Comparison of ENCODE assay signal across 9 mouse cellular contexts in genomic region chr1:134435414-134435813, GRCm38 (mm10). TPM values are rescaled to one million over a fixed set of nuclear protein-coding genes. Genes with fewer than 3 reads are reported as not detected.
DNase-seq lines count a peak whose midpoint lies in the region; ATAC-seq lines count a peak whose summit lies in the region.
"Had no signal": no experiment of that assay in that cellular context is flagged by ENCODE, and none has a peak within 500 bp of the region (broad histone marks: within the 10 kb centered on the region; RNA-seq: fewer than 3 reads in every experiment).

No protein-coding gene starts in this region.

- H3K9me3 ChIP-seq in midbrain, embryonic 14.5 days (ENCODE audit: control insufficient read depth, low read length) = no peaks in the 10 kb centered on the region
- no peaks in the 10 kb centered on the region for H3K9me3 ChIP-seq in midbrain, embryonic 10.5 days (replicated peaks)
- H3K9me3 ChIP-seq in liver, embryonic 12.5 days (replicated peaks) = no peaks in the 10 kb centered on the region
- H3K9me3 ChIP-seq: hindbrain, embryonic 15.5 days had no signal

- peak; percentile 39 for DNase-seq in embryo, embryonic 10 days (ENCODE audit: low spot score)
- DNase-seq in embryo, embryonic 9.5 days (ENCODE audit: extremely low spot score) = no peak
- peak; percentile 18 for DNase-seq in midbrain, embryonic 14.5 days
- DNase-seq in midbrain, embryonic 10.5 days (ENCODE audit: low spot score) = no peak
- peak; percentile 33 for DNase-seq in thymus, postnatal 25 days
- no peak for DNase-seq in right cerebral cortex, postnatal 4 days
- no peak for DNase-seq in cerebellum, adult 18-20 months

- no peak overlapping the region for H3K27ac ChIP-seq in midbrain, embryonic 14.5 days (replicated peaks; ENCODE audit: low read depth, low read length)
- H3K27ac ChIP-seq in midbrain, embryonic 10.5 days (replicated peaks) = no peak overlapping the region
- H3K27ac ChIP-seq in liver, embryonic 12.5 days = peak overlapping the region; percentile 31; the same call in 1 of the 2 replicates
- H3K27ac ChIP-seq: hindbrain, embryonic 15.5 days had no signal

- peaks cover 31% of the 10 kb centered on the region for H3K36me3 ChIP-seq in midbrain, embryonic 14.5 days (ENCODE audit: control insufficient read depth, insufficient read depth, low read length)
- peaks cover 35% of the 10 kb centered on the region for H3K36me3 ChIP-seq in midbrain, embryonic 10.5 days
- H3K36me3 ChIP-seq in liver, embryonic 12.5 days = peaks cover 36% of the 10 kb centered on the region

- H3K4me3 ChIP-seq in midbrain, embryonic 14.5 days (replicated peaks; ENCODE audit: low read depth, low read length) = no peak overlapping the region
- no peak overlapping the region for H3K4me3 ChIP-seq in midbrain, embryonic 10.5 days
- no peak overlapping the region for H3K4me3 ChIP-seq in liver, embryonic 12.5 days
- H3K4me3 ChIP-seq: hindbrain, embryonic 15.5 days had no signal

- no peaks in the 10 kb centered on the region for H3K4me1 ChIP-seq in midbrain, embryonic 14.5 days (ENCODE audit: control insufficient read depth, insufficient read depth, low read length)
- no peaks in the 10 kb centered on the region for H3K4me1 ChIP-seq in midbrain, embryonic 10.5 days
- peaks cover 33% of the 10 kb centered on the region for H3K4me1 ChIP-seq in liver, embryonic 12.5 days
- H3K4me1 ChIP-seq: hindbrain, embryonic 15.5 days had no signal

- H3K9ac ChIP-seq in midbrain, embryonic 14.5 days (replicated peaks; ENCODE audit: low read length) = no peak overlapping the region
- H3K9ac ChIP-seq in liver, embryonic 12.5 days = no peak overlapping the region
- H3K9ac ChIP-seq: hindbrain, embryonic 15.5 days had no signal

- H3K4me2 ChIP-seq in midbrain, embryonic 14.5 days (ENCODE audit: low read length) = no peak overlapping the region
- H3K4me2 ChIP-seq in liver, embryonic 12.5 days = no peak overlapping the region
- H3K4me2 ChIP-seq: hindbrain, embryonic 15.5 days had no signal

- H3K27me3 ChIP-seq in midbrain, embryonic 14.5 days (ENCODE audit: control insufficient read depth, insufficient read depth, low read length) = no peaks in the 10 kb centered on the region
- H3K27me3 ChIP-seq in midbrain, embryonic 10.5 days (ENCODE audit: low read depth, poor library complexity, severe bottlenecking) = no peaks in the 10 kb centered on the region
- no peaks in the 10 kb centered on the region for H3K27me3 ChIP-seq in liver, embryonic 12.5 days (replicated peaks)
- H3K27me3 ChIP-seq: hindbrain, embryonic 15.5 days had no signal

- 28% methylated on average over 4 of the region's 4 CpGs for WGBS in midbrain, embryonic 14.5 days
- 33% methylated on average over 4 of the region's 4 CpGs for WGBS in midbrain, embryonic 10.5 days
- WGBS in liver, embryonic 12.5 days (ENCODE audit: insufficient replicate concordance) = 18% methylated on average over 4 of the region's 4 CpGs

- ATAC-seq in midbrain, embryonic 14.5 days (ENCODE audit: low FRiP score, low TSS enrichment) = no peak
- peak; percentile 55; the same call in 1 of the 2 replicates for ATAC-seq in liver, embryonic 12.5 days

RNA-seq across cellular contexts. Expression of gene Klhl12, which starts 19.9 kb away (rescaled TPM):
- polyA plus RNA-seq in midbrain, embryonic 14.5 days (2014; fragmentation: Nextera tagmentation; extraction: Ambion mirVana) = 19.6 and 34.4 TPM in 2 replicates
- 34.8 TPM in 2 replicates for polyA plus RNA-seq in midbrain, embryonic 10.5 days (2016; fragmentation: Nextera tagmentation; extraction: Ambion mirVana)
- 40.2 and 41.7 TPM in 2 replicates for polyA plus RNA-seq in liver, embryonic 12.5 days (2016; fragmentation: Nextera tagmentation; extraction: Ambion mirVana)

RNA-seq across cellular contexts. Expression of gene Adipor1, which starts 20.2 kb away (rescaled TPM):
- 70.5 and 73.5 TPM in 2 replicates for polyA plus RNA-seq in midbrain, embryonic 14.5 days (2014; fragmentation: Nextera tagmentation; extraction: Ambion mirVana)
- polyA plus RNA-seq in midbrain, embryonic 10.5 days (2016; fragmentation: Nextera tagmentation; extraction: Ambion mirVana) = 74.3 and 75.7 TPM in 2 replicates
- 113 and 114 TPM in 2 replicates for polyA plus RNA-seq in liver, embryonic 12.5 days (2016; fragmentation: Nextera tagmentation; extraction: Ambion mirVana)

RNA-seq across cellular contexts. Expression of gene Cyb5r1, which starts 30.1 kb away (rescaled TPM):
- 9.0 and 9.2 TPM in 2 replicates for polyA plus RNA-seq in midbrain, embryonic 14.5 days (2014; fragmentation: Nextera tagmentation; extraction: Ambion mirVana)
- 24.5 and 27.9 TPM in 2 replicates for polyA plus RNA-seq in midbrain, embryonic 10.5 days (2016; fragmentation: Nextera tagmentation; extraction: Ambion mirVana)
- polyA plus RNA-seq in liver, embryonic 12.5 days (2016; fragmentation: Nextera tagmentation; extraction: Ambion mirVana) = 23.0 and 24.8 TPM in 2 replicates

RNA-seq across cellular contexts. Expression of gene 4933406M09Rik, which starts 49.7 kb away (rescaled TPM):
- not detected in 2 replicates for polyA plus RNA-seq in midbrain, embryonic 14.5 days (2014; fragmentation: Nextera tagmentation; extraction: Ambion mirVana)
- not detected in 2 replicates for polyA plus RNA-seq in midbrain, embryonic 10.5 days (2016; fragmentation: Nextera tagmentation; extraction: Ambion mirVana)
- not detected in 2 replicates for polyA plus RNA-seq in liver, embryonic 12.5 days (2016; fragmentation: Nextera tagmentation; extraction: Ambion mirVana)
- polyA plus RNA-seq: hindbrain, embryonic 15.5 days had no signal

RNA-seq across cellular contexts. Expression of gene Rabif, which starts 59.0 kb away (rescaled TPM):
- 69.4 and 75.3 TPM in 2 replicates for polyA plus RNA-seq in midbrain, embryonic 14.5 days (2014; fragmentation: Nextera tagmentation; extraction: Ambion mirVana)
- polyA plus RNA-seq in midbrain, embryonic 10.5 days (2016; fragmentation: Nextera tagmentation; extraction: Ambion mirVana) = 44.4 and 44.8 TPM in 2 replicates
- polyA plus RNA-seq in liver, embryonic 12.5 days (2016; fragmentation: Nextera tagmentation; extraction: Ambion mirVana) = 23.5 and 24.2 TPM in 2 replicates

Comparison
In these comparisons a context has a peak if more than half of its experiments do, and no peak if none do; other contexts are left out.
1. DNase-seq: peak in embryo, embryonic 10 days (single experiment), midbrain, embryonic 14.5 days (single experiment) and thymus, postnatal 25 days (single experiment); none in embryo, embryonic 9.5 days (single experiment), midbrain, embryonic 10.5 days (single experiment), right cerebral cortex, postnatal 4 days (single experiment) and cerebellum, adult 18-20 months (0 of 2).